Mouse (Mus musculus) retina, embryonic 14.5 days (tissue): Measurements from ENCODE around the gene Alpl.
A peak's percentile ranks its signal among the peaks of the same experiment; 100 is the strongest.

Experiments used
- DNase-seq: peaks from one replicate; pipeline ENCODE4 v3.0.0-alpha.2; 2015; ENCODE audit warnings: low spot score

Gene Alpl

GRCm38 (mm10) chr4:137737760-137738159 lies 58.4 kb downstream of the Alpl start:
- DNase-seq: no peak

- no peak for DNase-seq
Measured at GRCm38 (mm10) chr4:137736220-137736701, 59.9 kb downstream of the Alpl start.

GRCm38 (mm10) chr4:137733459-137733858 lies 62.7 kb downstream of the Alpl start:
- no peak for DNase-seq

GRCm38 (mm10) chr4:137732962-137733361 lies 63.2 kb downstream of the Alpl start:
- DNase-seq: no peak

- DNase-seq: no peak
Measured at GRCm38 (mm10) chr4:137732361-137732760, 63.8 kb downstream of the Alpl start.

- DNase-seq: no peak
Measured at GRCm38 (mm10) chr4:137731891-137732290, 64.3 kb downstream of the Alpl start.

GRCm38 (mm10) chr4:137730757-137731156 lies 65.4 kb downstream of the Alpl start:
- DNase-seq: no peak

GRCm38 (mm10) chr4:137730134-137730533 lies 66.0 kb downstream of the Alpl start:
- peak; percentile 95 for DNase-seq

GRCm38 (mm10) chr4:137729155-137729855 lies 66.9 kb downstream of the Alpl start:
- no peak for DNase-seq

- DNase-seq: peak; percentile 68
Measured at GRCm38 (mm10) chr4:137728399-137729154, 67.6 kb downstream of the Alpl start.

- DNase-seq: peak; percentile 66
Measured at GRCm38 (mm10) chr4:137727506-137728187, 68.5 kb downstream of the Alpl start.

- no peak for DNase-seq
Measured at GRCm38 (mm10) chr4:137726739-137727505, 69.3 kb downstream of the Alpl start.

GRCm38 (mm10) chr4:137725541-137726145 lies 70.5 kb downstream of the Alpl start:
- no peak for DNase-seq

- peak; percentile 79 for DNase-seq
Measured at GRCm38 (mm10) chr4:137724766-137725165, 71.4 kb downstream of the Alpl start.

- no peak for DNase-seq
Measured at GRCm38 (mm10) chr4:137724212-137724611, 72.0 kb downstream of the Alpl start.

GRCm38 (mm10) chr4:137723527-137723926 lies 72.7 kb downstream of the Alpl start:
- DNase-seq: no peak

- DNase-seq: peak; percentile 93
Measured at GRCm38 (mm10) chr4:137722692-137723427, 73.3 kb downstream of the Alpl start.

- DNase-seq: no peak
Measured at GRCm38 (mm10) chr4:137722230-137722629, 74.0 kb downstream of the Alpl start.

GRCm38 (mm10) chr4:137721563-137721962 lies 74.6 kb downstream of the Alpl start:
- DNase-seq: no peak

GRCm38 (mm10) chr4:137719378-137720077 lies 76.7 kb downstream of the Alpl start:
- no peak for DNase-seq
